ENCODE assay signal across 28 mouse cellular contexts in the genomic region with DNA sequence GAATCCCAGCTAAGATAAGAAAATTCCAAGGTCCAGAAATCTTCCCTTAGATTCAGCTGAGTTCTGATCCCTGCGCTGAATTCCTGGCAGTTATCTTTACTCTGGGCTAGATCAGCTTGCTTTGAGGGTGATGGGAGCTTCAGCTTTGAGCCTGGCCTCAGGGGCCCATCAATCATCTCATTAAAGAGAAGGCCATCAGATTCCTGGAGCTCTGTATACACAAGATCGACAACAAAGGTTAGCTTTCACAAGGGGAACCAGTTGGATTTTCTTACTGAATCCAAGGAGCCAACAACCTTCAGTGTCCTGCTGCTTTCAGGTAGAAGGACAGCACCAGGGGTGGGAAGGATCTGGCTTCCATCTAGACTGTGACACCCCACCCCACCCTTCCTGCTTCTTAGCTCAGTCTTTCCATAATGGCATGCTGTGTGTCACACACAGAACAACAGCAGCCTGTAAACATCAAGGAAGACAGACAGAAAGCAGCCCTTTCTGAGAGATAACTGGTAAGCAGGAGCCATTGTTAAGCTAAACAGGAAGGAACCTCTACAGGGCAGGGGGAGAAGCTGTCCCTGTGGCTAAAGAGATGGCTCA. TPM values are rescaled to one million over a fixed set of nuclear protein-coding genes. Genes with fewer than 3 reads are reported as not detected.
DNase-seq lines count a peak whose midpoint lies in the region; ATAC-seq lines count a peak whose summit lies in the region.
"Had no signal": no experiment of that assay in that cellular context is flagged by ENCODE, and none has a peak within 500 bp of the region (broad histone marks: within the 10 kb centered on the region; RNA-seq: fewer than 3 reads in every experiment).

No protein-coding gene starts in this region.

- no peak overlapping the region for H3K4me2 ChIP-seq in heart, embryonic 12.5 days
- no peak overlapping the region for H3K4me2 ChIP-seq in intestine, embryonic 16.5 days (ENCODE audit: low read depth, low read length)
- H3K4me2 ChIP-seq in intestine, embryonic 15.5 days (replicated peaks) = no peak overlapping the region
- H3K4me2 ChIP-seq: embryonic facial prominence, embryonic 15.5 days; forebrain, embryonic 12.5 days; hindbrain, embryonic 13.5 days; lung, embryonic 14.5 days; midbrain, embryonic 12.5 days; neural tube, embryonic 15.5 days had no signal

- DNase-seq in heart, adult 11 months = no peak
- DNase-seq in ES-CJ7 (ENCODE audit: low read depth, low spot score) (peak; percentile 82), ZHBTc4 (ENCODE audit: low read depth, low spot score) (peak; percentile 94)
- DNase-seq in layer of hippocampus, postnatal 25 days (ENCODE audit: extremely low spot score in 1 of 2, low spot score in 1 of 2) = no peak
- no peak for DNase-seq in gastrocnemius, postnatal 25 days
- DNase-seq: adrenal gland, postnatal 14 days; cerebellum, adult 11-12 months; cerebellum, adult 9-11 months; gastrocnemius, postnatal 14 days; heart, adult 18-20 months; kidney, adult 11 months; kidney, postnatal 14 days; layer of hippocampus, adult 9-11 months; liver; lung, embryonic 14.5 days; right cerebral cortex, postnatal 25 days; spleen, adult 18-20 months; thymus, postnatal 14 days had no signal

- H3K4me3 ChIP-seq in heart, embryonic 12.5 days = no peak overlapping the region
- no peak overlapping the region for H3K4me3 ChIP-seq in intestine, embryonic 16.5 days (ENCODE audit: low read length)
- no peak overlapping the region for H3K4me3 ChIP-seq in intestine, embryonic 15.5 days (replicated peaks)
- H3K4me3 ChIP-seq: embryonic facial prominence, embryonic 10.5 days; embryonic facial prominence, embryonic 15.5 days; forebrain, embryonic 12.5 days; hindbrain, embryonic 13.5 days; midbrain, embryonic 12.5 days; neural tube, embryonic 15.5 days had no signal

- H3K9ac ChIP-seq in heart, embryonic 12.5 days = no peak overlapping the region
- no peak overlapping the region for H3K9ac ChIP-seq in intestine, embryonic 16.5 days (ENCODE audit: low read depth, low read length)
- no peak overlapping the region for H3K9ac ChIP-seq in intestine, embryonic 15.5 days
- H3K9ac ChIP-seq: embryonic facial prominence, embryonic 15.5 days; forebrain, embryonic 12.5 days; hindbrain, embryonic 13.5 days; liver, embryonic 14.5 days; lung, embryonic 14.5 days; midbrain, embryonic 12.5 days; neural tube, embryonic 15.5 days had no signal

- WGBS in heart, embryonic 12.5 days = 3% methylated on average over 2 of the region's 2 CpGs
- WGBS in intestine, embryonic 16.5 days = 6% methylated on average over 2 of the region's 2 CpGs
- WGBS in intestine, embryonic 15.5 days = 6% methylated on average over 2 of the region's 2 CpGs

- H3K27me3 ChIP-seq in heart, embryonic 12.5 days (replicated peaks) = no peaks in the 10 kb centered on the region
- no peaks in the 10 kb centered on the region for H3K27me3 ChIP-seq in intestine, embryonic 16.5 days (replicated peaks; ENCODE audit: control insufficient read depth, insufficient read depth, low read length)
- H3K27me3 ChIP-seq in intestine, embryonic 15.5 days (replicated peaks) = no peaks in the 10 kb centered on the region
- H3K27me3 ChIP-seq: embryonic facial prominence, embryonic 15.5 days had no signal

- H3K4me1 ChIP-seq in heart, embryonic 12.5 days (replicated peaks) = peaks cover 20% of the 10 kb centered on the region
- H3K4me1 ChIP-seq in intestine, embryonic 16.5 days (ENCODE audit: control insufficient read depth, insufficient read depth, low read length) = peaks cover 6% of the 10 kb centered on the region; the same call in 1 of the 2 replicates
- no peaks in the 10 kb centered on the region for H3K4me1 ChIP-seq in intestine, embryonic 15.5 days (replicated peaks)
- H3K4me1 ChIP-seq: embryonic facial prominence, embryonic 15.5 days; forebrain, embryonic 12.5 days; hindbrain, embryonic 13.5 days; midbrain, embryonic 12.5 days; neural tube, embryonic 15.5 days had no signal

- H3K36me3 ChIP-seq in heart, embryonic 12.5 days = no peaks in the 10 kb centered on the region
- H3K36me3 ChIP-seq in intestine, embryonic 16.5 days (ENCODE audit: control insufficient read depth, insufficient read depth, low read length) = no peaks in the 10 kb centered on the region
- H3K36me3 ChIP-seq in intestine, embryonic 15.5 days = no peaks in the 10 kb centered on the region
- H3K36me3 ChIP-seq: embryonic facial prominence, embryonic 10.5 days; embryonic facial prominence, embryonic 15.5 days; forebrain, embryonic 12.5 days; hindbrain, embryonic 13.5 days; midbrain, embryonic 12.5 days; neural tube, embryonic 15.5 days had no signal

- H3K27ac ChIP-seq in heart, embryonic 12.5 days (ENCODE audit: poor library complexity, severe bottlenecking) = peak overlapping the region; percentile 38; the same call in 1 of the 2 replicates
- H3K27ac ChIP-seq in intestine, embryonic 16.5 days (ENCODE audit: low read length) = no peak overlapping the region
- H3K27ac ChIP-seq in intestine, embryonic 15.5 days = no peak overlapping the region
- H3K27ac ChIP-seq: embryonic facial prominence, embryonic 10.5 days; embryonic facial prominence, embryonic 15.5 days; forebrain, embryonic 12.5 days; hindbrain, embryonic 13.5 days; liver, embryonic 14.5 days; midbrain, embryonic 12.5 days; neural tube, embryonic 15.5 days had no signal

- H3K9me3 ChIP-seq in heart, embryonic 12.5 days (replicated peaks) = no peaks in the 10 kb centered on the region
- H3K9me3 ChIP-seq in intestine, embryonic 16.5 days (ENCODE audit: control insufficient read depth, low read length) = no peaks in the 10 kb centered on the region
- H3K9me3 ChIP-seq in intestine, embryonic 15.5 days = no peaks in the 10 kb centered on the region
- H3K9me3 ChIP-seq: embryonic facial prominence, embryonic 10.5 days; embryonic facial prominence, embryonic 15.5 days; forebrain, embryonic 12.5 days; hindbrain, embryonic 13.5 days; midbrain, embryonic 12.5 days; neural tube, embryonic 15.5 days had no signal

- ATAC-seq in heart, embryonic 12.5 days (ENCODE audit: insufficient number of reproducible peaks, low FRiP score) = peak; percentile 73
- 0 out of 2 replicates have a peak, but pooled peaks have one; percentile 28 for ATAC-seq in intestine, embryonic 16.5 days
- ATAC-seq in intestine, embryonic 15.5 days = no peak

RNA-seq across cellular contexts. Expression of a gene that starts 6.7 kb away (rescaled TPM):
- 38.9 and 39.0 TPM in 2 replicates for polyA plus RNA-seq in heart, embryonic 12.5 days (2016; fragmentation: Nextera tagmentation; extraction: Ambion mirVana)
- 56.8 and 60.7 TPM in 2 replicates for polyA plus RNA-seq in intestine, embryonic 16.5 days (2015; fragmentation: Nextera tagmentation; extraction: Ambion mirVana)
- 56.3 and 58.8 TPM in 2 replicates for polyA plus RNA-seq in intestine, embryonic 15.5 days (2015; fragmentation: Nextera tagmentation; extraction: Ambion mirVana)
- 1 to 10 TPM; 6.6 to 8.6 TPM for total RNA-seq in layer of hippocampus, postnatal 25 days (2021)
- total RNA-seq in gastrocnemius, postnatal 25 days (2021) = 100 to 1,000 TPM in 1 of 2 experiments, 10 to 100 TPM in 1; 65.4 to 107 TPM

Comparison
In these comparisons a context has a peak if more than half of its experiments do, and no peak if none do; other contexts are left out.
1. DNase-seq: peak in ES-CJ7 (single experiment) and ZHBTc4 (single experiment); none in heart, adult 11 months (single experiment), layer of hippocampus, postnatal 25 days (0 of 2) and gastrocnemius, postnatal 25 days (single experiment).